Mouse (Mus musculus) embryonic facial prominence, embryonic 12.5 days (tissue): ENCODE data around the gene Prkcd. TPM values are rescaled to one million over a fixed set of nuclear protein-coding genes. Genes with fewer than 3 reads are reported as not detected.
"Not testable (repeated sequence)": the region's sequence is repeated elsewhere in the genome, so short reads cannot be mapped to it uniquely, and the experiment has no call there.

Experiments
- ATAC-seq: fragments of 200-750 bp; cut with Nextera tagmentation; 2 replicates; pipeline ENCODE4 v1.8.0; 2017; ENCODE audit not compliant: insufficient number of reproducible peaks, insufficient read depth, low FRiP score, low TSS enrichment
- H3K27ac ChIP-seq: fragments of 300-500 bp; sonication (generic); 2 replicates; pipeline ENCODE4 v1.5.1; 2016; ENCODE audit warnings: mild to moderate bottlenecking
- H3K27me3 ChIP-seq: fragments of 300-500 bp; sonication (generic); 2 replicates; pipeline ENCODE4 v1.6.1; 2016; ENCODE audit warnings: mild to moderate bottlenecking, moderate library complexity
- H3K36me3 ChIP-seq: fragments of 300-500 bp; sonication (generic); 2 replicates; pipeline ENCODE4 v1.6.1; 2016; ENCODE audit warnings: mild to moderate bottlenecking
- H3K4me1 ChIP-seq: fragments of 300-500 bp; sonication (generic); 2 replicates; pipeline ENCODE4 v1.6.1; 2016
- H3K4me2 ChIP-seq: fragments of 300-500 bp; sonication (generic); replicated peaks from 2 replicates; pipeline ENCODE4 v1.6.1; 2016; ENCODE audit warnings: mild to moderate bottlenecking, moderate library complexity
- H3K4me3 ChIP-seq: fragments of 300-500 bp; sonication (generic); 2 replicates; pipeline ENCODE4 v1.5.1; 2016; ENCODE audit warnings: mild to moderate bottlenecking
- H3K9ac ChIP-seq: fragments of 300-500 bp; sonication (generic); 2 replicates; pipeline ENCODE4 v1.6.1; 2016; ENCODE audit warnings: mild to moderate bottlenecking, moderate library complexity
- H3K9me3 ChIP-seq: fragments of 300-500 bp; sonication (generic); 2 replicates; pipeline ENCODE4 v1.6.1; 2016; ENCODE audit warnings: mild to moderate bottlenecking, moderate library complexity
- WGBS: fragments of 180-500 bp; shearing (Covaris S2); methylation state at CpG from one replicate; pipeline ENCODE4 v1.1.7; 2016; 5-methylcytosine and 5-hydroxymethylcytosine counted together
- polyA plus RNA-seq: library from polyadenylated mRNA; unstranded; fragments of >200 nt; fragmentation: Nextera tagmentation; extraction: Ambion mirVana; gene quantifications from 2 replicates; pipeline ENCODE4 v1.2.1, GENCODE M21; 2016

Gene Prkcd
- polyA plus RNA-seq, 1 experiment from 2014 or later, result 55.6 TPM

DNA sequence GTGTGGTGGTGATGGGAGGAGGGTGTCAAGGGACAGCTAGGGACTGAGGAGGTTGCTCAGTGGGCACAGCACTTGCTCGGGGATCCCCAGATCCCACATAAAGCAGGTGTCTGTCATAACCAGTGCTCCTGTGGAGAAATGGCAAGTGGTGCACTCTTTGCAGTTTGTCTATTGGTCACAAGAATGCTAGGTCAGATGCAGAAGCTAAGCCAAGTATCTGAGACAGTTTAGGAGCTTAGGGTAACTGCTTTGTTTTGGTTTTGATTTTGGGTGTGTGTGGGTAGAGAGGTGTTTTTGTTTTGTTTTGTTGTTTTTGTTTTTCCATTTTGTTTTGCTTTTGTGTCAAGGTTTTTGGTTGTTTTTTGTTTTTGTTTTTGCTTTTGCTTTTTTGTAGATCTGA lies 44.8 kb downstream of the Prkcd start:
- Histone ChIP-seq H3K27me3 (no peaks in the 10 kb centered on the region), H3K27ac (no peak overlapping the region), H3K9me3 (no peaks in the 10 kb centered on the region), H3K4me3 (no peak overlapping the region), H3K4me1 (peaks cover 11% of the 10 kb centered on the region), H3K9ac (no peak overlapping the region), H3K4me2 (no peak overlapping the region), H3K36me3 (0 out of 2 replicates have a peak, but pooled peaks cover under 1% of the 10 kb centered on the region)
- ATAC-seq, result no peak
- WGBS, result 79% methylated on average over 1 of the region's 1 CpGs

DNA sequence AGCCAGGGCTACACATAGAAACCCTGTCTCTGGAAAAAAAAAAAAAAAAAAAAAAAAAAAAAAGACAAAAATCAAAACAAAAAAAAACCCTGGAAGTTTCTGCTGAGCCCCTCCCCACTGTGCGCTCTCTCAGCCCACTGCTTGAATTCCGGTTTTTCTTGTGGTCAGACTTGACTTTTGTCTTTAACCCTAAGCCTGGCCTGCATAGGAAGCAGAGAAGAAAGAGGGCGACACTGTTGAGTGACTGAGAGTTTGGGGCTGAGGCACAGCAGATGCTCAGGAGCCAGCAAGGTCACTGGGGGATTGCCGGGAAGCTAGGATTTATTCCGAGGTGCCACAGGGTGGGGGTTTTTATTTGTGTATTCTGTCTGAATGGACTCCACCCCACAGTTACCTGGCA lies 46.1 kb downstream of the Prkcd start:
- H3K27ac ChIP-seq, result no peak overlapping the region
- H3K9me3 ChIP-seq, result no peaks in the 10 kb centered on the region
- H3K4me3 ChIP-seq, result no peak overlapping the region
- H3K9ac ChIP-seq, result no peak overlapping the region
- peaks cover 9% of the 10 kb centered on the region for H3K4me1 ChIP-seq
- H3K36me3 ChIP-seq, result peaks cover 14% of the 10 kb centered on the region
- H3K27me3 ChIP-seq, result no peaks in the 10 kb centered on the region
- 40% methylated on average over 5 of the region's 5 CpGs for WGBS
- H3K4me2 ChIP-seq, result no peak overlapping the region
- ATAC-seq, result no peak

DNA sequence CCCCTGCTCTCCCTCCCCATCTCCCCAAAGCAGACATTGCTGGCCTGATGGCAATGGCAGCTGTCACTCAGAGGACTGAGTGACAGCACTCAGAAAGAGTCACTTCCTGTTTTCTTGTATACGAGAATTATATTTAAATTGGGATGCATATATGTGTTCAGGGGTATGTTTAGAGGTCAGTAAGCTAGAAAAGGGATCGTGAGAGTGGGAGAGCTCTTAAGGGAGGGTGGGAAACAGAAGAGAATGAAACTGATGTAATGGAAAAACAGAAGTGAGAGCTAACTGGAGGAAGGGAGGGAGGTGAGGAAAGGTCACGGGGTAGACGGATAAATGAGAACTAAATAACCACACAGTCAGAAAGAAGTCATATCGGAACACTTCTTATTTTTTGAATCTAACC lies 46.8 kb downstream of the Prkcd start:
- Histone ChIP-seq H3K27ac (no peak overlapping the region), H3K9me3 (no peaks in the 10 kb centered on the region), H3K9ac (no peak overlapping the region), H3K4me3 (no peak overlapping the region), H3K4me1 (peaks cover 2% of the 10 kb centered on the region), H3K27me3 (no peaks in the 10 kb centered on the region), H3K4me2 (no peak overlapping the region), H3K36me3 (peaks cover 18% of the 10 kb centered on the region)
- WGBS, result 73% methylated on average over 5 of the region's 5 CpGs
- ATAC-seq, result no peak

DNA sequence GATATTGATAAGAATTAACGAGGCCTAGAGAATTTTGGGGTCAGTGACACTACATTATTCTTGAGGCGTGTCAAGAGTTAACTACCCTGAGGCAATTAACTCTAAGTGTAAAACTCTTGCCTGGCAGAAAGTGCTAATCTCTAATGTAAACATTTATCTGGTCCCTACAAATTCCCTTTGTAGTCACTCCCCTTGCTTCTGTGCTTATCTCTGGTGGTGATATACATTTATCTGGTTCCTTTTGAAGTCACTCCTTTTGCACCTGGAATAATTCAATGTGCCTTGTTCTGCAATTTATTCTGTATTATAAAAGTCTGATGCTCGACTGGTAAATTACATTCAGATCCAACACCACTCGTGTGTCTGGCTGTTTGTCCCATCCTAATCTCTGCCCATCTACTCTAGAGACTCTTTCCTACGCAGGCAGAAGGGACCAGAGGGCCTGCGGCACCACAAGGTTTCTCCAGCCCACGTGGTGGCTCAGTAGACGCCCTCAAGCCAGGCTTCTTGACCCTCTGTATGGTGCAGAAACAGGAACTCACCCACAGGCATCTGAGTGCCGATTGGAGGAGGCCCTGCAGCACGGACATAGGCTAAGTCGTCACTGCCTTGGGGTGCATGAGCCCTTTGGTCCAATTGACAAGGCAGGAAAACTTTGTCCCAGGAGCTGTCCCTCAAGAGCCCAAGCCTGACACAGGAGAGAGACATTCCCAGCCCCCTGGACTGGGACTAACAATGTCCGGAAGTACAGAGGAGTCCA lies 48.5 kb downstream of the Prkcd start:
- ATAC-seq, result not testable (repeated sequence)

DNA sequence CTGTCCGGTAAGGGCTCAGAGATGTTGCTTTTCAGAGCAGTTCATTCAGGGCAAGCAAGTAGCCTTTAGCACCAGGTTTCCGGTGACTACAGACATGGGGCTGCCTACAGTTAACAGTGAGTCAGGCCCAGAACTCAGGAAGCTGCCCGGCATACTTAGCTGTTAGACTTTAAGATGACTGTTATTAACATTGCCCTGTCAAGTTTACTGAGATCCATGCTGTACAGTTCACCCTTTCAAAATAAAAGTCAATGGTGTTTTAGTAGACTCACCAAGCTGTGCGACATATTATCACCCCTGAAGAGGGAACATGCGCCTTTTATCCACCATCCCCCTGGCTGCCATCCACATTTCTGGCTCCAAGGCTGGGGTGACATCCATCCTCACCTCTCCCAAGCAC lies 49.8 kb downstream of the Prkcd start:
- no peaks in the 10 kb centered on the region for H3K27me3 ChIP-seq
- WGBS, result 62% methylated on average over 5 of the region's 5 CpGs
- H3K9me3 ChIP-seq, result no peaks in the 10 kb centered on the region
- H3K4me3 ChIP-seq, result no peak overlapping the region
- no peaks in the 10 kb centered on the region; the same call in 1 of the 2 replicates for H3K4me1 ChIP-seq
- H3K27ac ChIP-seq, result no peak overlapping the region
- ATAC-seq, result no peak
- H3K9ac ChIP-seq, result no peak overlapping the region
- peaks cover 42% of the 10 kb centered on the region for H3K36me3 ChIP-seq
- no peak overlapping the region for H3K4me2 ChIP-seq

More for the DNA sequence above, 48.5 kb downstream of the Prkcd start:
- not testable (repeated sequence) for H3K4me3 ChIP-seq, H3K4me1 ChIP-seq, H3K9ac ChIP-seq, H3K4me2 ChIP-seq, H3K27ac ChIP-seq, H3K9me3 ChIP-seq, H3K27me3 ChIP-seq
- 36% methylated on average over 10 of the region's 12 CpGs for WGBS
- H3K36me3 ChIP-seq, result peaks cover 30% of the 10 kb centered on the region

DNA sequence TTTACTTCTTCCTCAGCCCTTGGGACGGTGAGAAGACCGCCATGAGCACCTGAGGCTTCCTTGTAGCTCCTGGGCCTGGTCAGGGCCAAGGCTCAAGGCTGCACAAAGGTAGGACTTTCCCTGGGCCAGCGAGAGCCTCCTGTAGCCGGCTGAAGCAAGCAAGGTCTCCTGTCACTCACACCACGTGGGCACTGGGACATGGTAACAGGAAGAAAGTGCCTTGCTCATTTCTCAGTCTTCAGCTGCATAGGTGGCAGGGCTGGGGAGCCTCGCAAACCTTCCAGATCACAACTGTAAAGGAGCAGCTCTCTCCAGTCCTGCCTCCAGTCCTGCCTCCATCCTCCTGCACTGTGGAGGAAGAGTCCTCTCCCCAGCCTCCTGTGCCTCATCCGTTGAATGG lies 50.2 kb downstream of the Prkcd start:
- 75% methylated on average over 7 of the region's 7 CpGs for WGBS
- Histone ChIP-seq H3K9ac (no peak overlapping the region), H3K9me3 (no peaks in the 10 kb centered on the region), H3K27ac (no peak overlapping the region), H3K27me3 (no peaks in the 10 kb centered on the region), H3K4me3 (no peak overlapping the region), H3K4me1 (no peaks in the 10 kb centered on the region; the same call in 1 of the 2 replicates), H3K4me2 (no peak overlapping the region), H3K36me3 (peaks cover 47% of the 10 kb centered on the region)
- no peak for ATAC-seq

DNA sequence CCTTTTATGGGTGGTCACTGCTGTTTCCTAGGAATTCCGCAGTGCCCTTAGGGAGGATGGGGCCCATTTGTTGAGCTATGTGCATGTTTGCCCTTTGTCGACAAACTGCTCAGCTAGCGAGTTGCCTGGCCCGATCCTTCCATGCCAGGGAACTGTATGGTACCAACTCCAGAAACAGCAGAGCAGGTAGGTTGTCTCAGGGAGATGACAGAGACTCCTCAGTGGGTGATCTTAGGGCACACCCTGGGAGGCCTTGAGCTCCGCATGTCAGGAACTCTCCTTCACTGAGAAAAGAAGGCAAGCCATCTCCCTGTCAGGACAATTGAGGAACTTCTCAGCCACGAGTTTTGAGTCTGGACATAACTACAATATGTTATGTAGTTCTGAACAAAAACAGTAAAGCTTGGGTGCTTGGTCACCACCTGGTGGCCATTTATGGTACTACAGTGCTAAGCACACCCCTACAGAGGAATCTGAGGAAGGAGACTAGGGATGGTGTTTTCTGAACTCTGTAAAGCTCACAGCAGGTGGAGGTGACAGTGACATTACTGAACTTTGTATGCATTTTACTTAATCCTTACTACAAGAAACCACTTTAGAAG lies 51.9 kb downstream of the Prkcd start:
- 71% methylated on average over 6 of the region's 6 CpGs for WGBS
- H3K27ac ChIP-seq, result peak overlapping the region; percentile 63; the same call in 1 of the 2 replicates

DNA sequence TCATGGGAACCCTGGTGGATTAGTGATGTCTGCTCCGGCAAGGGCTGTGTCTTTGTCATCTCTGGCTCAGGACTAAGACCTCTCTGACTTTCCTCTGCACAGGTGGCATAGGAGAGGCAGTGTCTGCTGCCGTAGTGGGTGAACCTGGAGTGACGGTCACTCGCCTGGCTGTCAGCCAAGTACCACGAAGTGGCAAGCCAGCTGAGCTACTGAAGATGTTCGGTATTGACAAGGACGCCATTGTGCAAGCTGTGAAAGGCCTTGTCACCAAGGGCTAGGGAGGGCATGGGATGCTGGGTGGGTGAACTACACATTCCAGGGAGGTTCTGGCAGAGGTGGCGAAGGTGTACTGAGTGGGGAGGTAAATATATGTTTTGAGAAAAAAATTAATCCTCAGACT lies 52.8 kb downstream of the Prkcd start:
- no peak overlapping the region for H3K27ac ChIP-seq
- no peaks in the 10 kb centered on the region for H3K4me1 ChIP-seq
- no peaks in the 10 kb centered on the region for H3K27me3 ChIP-seq
- no peak overlapping the region for H3K4me2 ChIP-seq
- WGBS, result 78% methylated on average over 8 of the region's 8 CpGs
- H3K9ac ChIP-seq, result no peak overlapping the region
- no peak for ATAC-seq
- no peak overlapping the region for H3K4me3 ChIP-seq
- no peaks in the 10 kb centered on the region for H3K9me3 ChIP-seq
- H3K36me3 ChIP-seq, result peaks cover 71% of the 10 kb centered on the region

More for the DNA sequence above, 51.9 kb downstream of the Prkcd start:
- no peaks in the 10 kb centered on the region for H3K9me3 ChIP-seq
- no peak overlapping the region for H3K4me3 ChIP-seq
- H3K4me1 ChIP-seq, result no peaks in the 10 kb centered on the region
- H3K27me3 ChIP-seq, result no peaks in the 10 kb centered on the region
- peak; percentile 65; the same call in 1 of the 2 replicates for ATAC-seq
- H3K9ac ChIP-seq, result no peak overlapping the region
- peaks cover 63% of the 10 kb centered on the region for H3K36me3 ChIP-seq
- no peak overlapping the region for H3K4me2 ChIP-seq

DNA sequence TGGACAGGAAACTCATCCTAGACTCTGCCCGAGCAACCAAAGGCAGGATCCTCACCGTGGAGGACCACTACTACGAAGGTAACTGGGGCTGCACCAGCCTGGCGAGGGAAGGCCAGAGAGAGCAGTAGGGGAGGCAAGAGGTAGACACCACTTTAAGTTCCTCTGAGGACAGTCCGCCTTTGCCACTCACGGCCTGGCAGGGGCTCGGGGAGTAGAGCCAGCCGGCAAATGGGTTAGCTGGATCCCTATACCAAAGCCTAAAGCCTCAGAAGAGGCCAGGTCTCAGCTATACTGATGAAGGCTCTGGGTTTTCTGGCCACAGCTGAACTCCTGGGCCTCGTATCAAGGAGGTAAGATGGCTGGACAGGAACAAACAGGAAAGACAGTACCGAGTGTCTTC lies 53.8 kb downstream of the Prkcd start:
- Histone ChIP-seq H3K4me1 (no peaks in the 10 kb centered on the region), H3K27ac (no peak overlapping the region), H3K4me2 (no peak overlapping the region), H3K4me3 (no peak overlapping the region), H3K27me3 (no peaks in the 10 kb centered on the region), H3K36me3 (peaks cover 79% of the 10 kb centered on the region), H3K9me3 (no peaks in the 10 kb centered on the region), H3K9ac (no peak overlapping the region)
- no peak for ATAC-seq
- 89% methylated on average over 10 of the region's 10 CpGs for WGBS

DNA sequence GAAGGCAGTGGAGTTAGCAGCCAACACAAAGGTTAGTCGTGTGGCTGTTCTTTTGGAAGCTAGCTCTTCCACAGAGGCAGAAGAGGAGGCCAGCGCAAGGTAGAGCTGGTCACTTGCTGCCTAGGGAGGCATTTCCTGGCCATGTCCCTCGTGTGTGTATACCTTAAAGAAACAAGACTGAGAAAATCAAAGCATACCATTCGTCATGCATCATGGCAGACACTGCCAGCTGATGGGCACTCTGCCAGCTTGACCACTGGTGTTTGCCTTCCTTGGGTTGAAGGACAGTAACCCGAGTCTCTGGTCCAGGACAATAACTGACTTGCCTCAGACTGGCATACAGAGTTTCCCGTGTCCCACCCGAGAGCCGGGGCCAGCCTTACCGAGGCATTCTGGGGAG lies 55.7 kb downstream of the Prkcd start:
- no peak for ATAC-seq

DNA sequence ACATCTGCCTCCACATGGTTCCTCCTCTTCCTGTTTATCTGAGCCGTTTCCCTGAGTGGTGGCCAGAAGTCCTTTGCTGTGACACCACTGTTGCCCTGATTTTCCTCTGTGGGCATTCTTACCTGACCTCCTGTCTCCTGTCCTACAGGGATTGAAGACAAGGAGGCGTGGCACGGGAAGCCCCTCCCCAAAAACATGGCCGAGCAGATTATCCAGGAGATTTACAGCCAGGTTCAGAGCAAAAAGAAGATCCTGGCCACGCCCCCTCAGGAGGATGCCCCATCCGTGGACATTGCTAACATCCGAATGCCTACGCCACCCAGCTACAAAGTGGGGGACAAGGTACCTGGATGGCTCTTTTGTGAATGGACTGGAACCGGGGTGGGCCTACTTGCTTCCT lies 58.0 kb downstream of the Prkcd start:
- no peaks in the 10 kb centered on the region for H3K4me1 ChIP-seq
- H3K9ac ChIP-seq, result no peak overlapping the region
- 91% methylated on average over 9 of the region's 9 CpGs for WGBS
- no peak for ATAC-seq
- no peaks in the 10 kb centered on the region for H3K27me3 ChIP-seq
- H3K4me3 ChIP-seq, result no peak overlapping the region
- H3K27ac ChIP-seq, result no peak overlapping the region
- no peaks in the 10 kb centered on the region for H3K9me3 ChIP-seq
- peaks cover 95% of the 10 kb centered on the region for H3K36me3 ChIP-seq
- no peak overlapping the region for H3K4me2 ChIP-seq

More for the DNA sequence above, 55.7 kb downstream of the Prkcd start:
- Histone ChIP-seq H3K27me3 (no peaks in the 10 kb centered on the region), H3K4me3 (no peak overlapping the region), H3K36me3 (peaks cover 88% of the 10 kb centered on the region), H3K4me1 (no peaks in the 10 kb centered on the region), H3K9me3 (no peaks in the 10 kb centered on the region), H3K9ac (no peak overlapping the region), H3K4me2 (no peak overlapping the region), H3K27ac (no peak overlapping the region)
- whole genome bisulfite sequencing, result 87% methylated on average over 9 of the region's 9 CpGs

DNA sequence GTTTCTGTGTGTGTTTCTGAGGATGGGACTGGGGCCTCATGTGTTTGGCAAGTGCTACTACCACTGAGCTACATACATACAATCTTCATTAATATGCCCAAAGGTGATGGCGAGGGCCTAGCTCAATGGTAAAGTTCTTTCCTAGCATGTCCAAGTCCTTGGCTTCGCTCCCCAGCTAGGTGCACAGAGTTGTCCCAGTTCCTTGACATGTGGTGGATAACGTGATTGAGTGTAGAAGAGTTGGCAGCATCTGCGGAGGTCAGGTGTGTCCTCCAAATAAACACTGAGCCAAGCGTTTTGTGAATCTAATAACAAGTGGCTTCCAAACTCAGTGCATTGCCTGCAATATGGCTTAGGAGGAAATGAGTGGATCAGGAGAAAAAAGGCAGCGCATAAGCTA lies 59.7 kb downstream of the Prkcd start:
- no peak for ATAC-seq
- H3K4me1 ChIP-seq, result no peaks in the 10 kb centered on the region
- 92% methylated on average over 6 of the region's 6 CpGs for WGBS

More for the DNA sequence above, 59.7 kb downstream of the Prkcd start:
- no peak overlapping the region for H3K9ac ChIP-seq
- no peaks in the 10 kb centered on the region for H3K27me3 ChIP-seq
- no peak overlapping the region for H3K4me2 ChIP-seq
- H3K27ac ChIP-seq, result no peak overlapping the region
- no peak overlapping the region for H3K4me3 ChIP-seq
- H3K9me3 ChIP-seq, result no peaks in the 10 kb centered on the region
- peaks cover 85% of the 10 kb centered on the region for H3K36me3 ChIP-seq
